Mouse (Mus musculus) adrenal gland, postnatal 25 days (tissue): ENCODE measurements around the gene Fkbp5. TPM values are rescaled to one million over a fixed set of nuclear protein-coding genes. Genes with fewer than 3 reads are reported as not detected.

Source experiments
- DNase-seq: peaks from one replicate; pipeline ENCODE4 v3.0.0; 2021; ENCODE audit warnings: mixed read lengths
- total RNA-seq: library from RNA; stranded (reverse); gene quantifications from 2 replicates; pipeline ENCODE4 v1.2.3, GENCODE M21; 2021

Fkbp5 gene
- total RNA-seq, 1 experiment from 2014 or later, result 55.9 TPM

- no peak for DNase-seq
These were observed 62.2 kb downstream of the Fkbp5 start for GRCm38 (mm10) chr17:28455098-28455497.

DNA sequence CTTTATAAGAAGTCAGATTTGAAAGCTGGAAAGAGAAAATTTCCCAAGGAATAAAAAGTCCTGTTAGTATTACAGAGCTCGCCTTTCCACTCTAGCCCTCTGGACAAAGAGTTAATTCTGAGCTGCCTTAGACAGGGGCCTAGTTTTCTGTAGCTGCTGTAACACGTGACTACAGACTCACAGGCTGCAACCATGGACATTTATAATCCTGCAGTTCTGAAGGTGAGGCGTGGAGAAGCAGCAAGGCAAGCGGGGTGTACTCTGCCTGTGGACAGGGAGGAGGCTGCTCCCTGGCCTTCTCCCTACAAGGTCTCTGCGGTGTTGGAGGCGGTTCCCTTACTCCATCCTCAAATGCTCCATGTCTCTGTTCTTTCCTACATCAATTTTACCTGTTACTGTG, 64.4 kb downstream of the Fkbp5 start:
- no peak for DNase-seq

- no peak for DNase-seq
These were observed 65.4 kb downstream of the Fkbp5 start for GRCm38 (mm10) chr17:28451914-28452313.

DNA sequence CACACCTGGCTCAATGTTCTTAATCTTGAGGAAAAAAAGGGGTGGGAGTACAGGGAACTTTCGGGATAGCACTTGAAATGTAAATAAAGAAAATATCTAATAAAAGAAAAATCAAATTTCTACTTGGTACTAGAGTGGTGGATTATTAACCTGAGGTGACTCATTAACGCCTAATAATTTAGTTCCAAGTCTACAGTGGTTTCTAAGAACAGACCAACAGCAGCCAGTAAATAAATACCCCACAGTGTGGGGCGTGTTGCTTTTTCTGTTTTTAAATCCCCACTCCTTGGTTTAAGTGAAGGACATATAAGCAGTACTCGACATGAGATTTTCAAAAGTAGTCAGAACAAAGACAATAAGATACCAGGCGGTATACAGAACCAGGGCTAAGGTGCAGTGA, 65.8 kb downstream of the Fkbp5 start:
- DNase-seq, result no peak

DNA sequence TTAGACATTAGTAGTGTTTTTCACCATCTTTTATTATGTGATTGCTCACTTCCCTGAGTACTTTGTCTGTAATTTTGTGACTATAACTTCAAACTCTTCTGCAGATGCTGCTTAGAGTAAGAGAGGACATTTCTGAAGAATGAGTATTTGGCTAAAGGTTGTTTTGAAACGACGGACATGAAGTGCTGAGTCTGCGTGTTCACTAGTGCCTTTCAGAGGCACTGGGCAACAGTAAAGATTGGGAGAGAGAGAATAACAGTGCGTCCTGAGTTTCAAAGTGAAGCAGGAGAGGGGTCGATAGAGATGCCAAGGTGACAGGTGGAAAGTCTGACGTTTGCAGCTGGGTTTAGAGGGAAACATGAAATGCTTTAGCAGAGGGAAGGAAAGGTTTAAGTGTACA, 69.1 kb downstream of the Fkbp5 start:
- no peak for DNase-seq

GRCm38 (mm10) chr17:28447789-28448188, 69.5 kb downstream of the Fkbp5 start:
- no peak for DNase-seq

DNA sequence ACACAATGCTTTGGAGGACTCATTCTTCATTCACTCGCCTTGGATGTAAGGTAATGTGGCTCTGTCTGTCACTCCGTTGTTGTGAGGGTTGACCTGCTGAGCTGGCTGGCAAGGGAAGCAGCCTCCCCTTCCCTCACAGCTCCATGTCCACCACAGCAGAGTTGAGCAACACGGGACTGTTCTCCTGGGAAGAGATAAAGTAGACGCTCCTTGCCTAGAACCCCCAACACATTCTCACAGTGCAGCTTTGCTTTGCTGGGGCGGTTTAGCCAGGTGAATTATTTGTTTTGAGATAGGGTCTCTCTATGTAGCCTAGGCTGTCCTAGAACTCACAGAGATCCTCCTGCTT, 70.5 kb downstream of the Fkbp5 start:
- DNase-seq, result no peak

- DNase-seq, result no peak
These were observed 71.2 kb downstream of the Fkbp5 start for GRCm38 (mm10) chr17:28445886-28446819.

- DNase-seq, result no peak
These were observed 74.7 kb downstream of the Fkbp5 start for GRCm38 (mm10) chr17:28442661-28443060.

- no peak for DNase-seq
These were observed 78.8 kb downstream of the Fkbp5 start for GRCm38 (mm10) chr17:28438342-28439115.

DNA sequence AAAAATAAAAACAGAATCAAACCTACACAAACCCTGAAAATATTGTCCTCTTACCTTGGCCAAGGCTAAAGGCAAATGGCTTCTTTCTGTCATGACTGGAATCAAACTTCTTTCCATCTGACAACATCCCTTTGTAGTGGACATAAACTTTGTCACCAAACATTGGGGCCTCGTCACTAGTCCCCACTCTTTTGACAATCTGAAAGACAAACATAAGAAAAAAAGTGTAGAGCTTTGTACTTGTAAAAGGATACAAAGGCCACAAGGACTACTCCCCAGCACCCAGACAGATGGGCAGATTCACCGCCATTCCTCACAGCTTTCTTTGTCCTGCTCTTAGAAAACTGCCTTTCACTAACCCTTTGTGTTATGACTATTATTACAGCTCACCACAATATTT, 79.4 kb downstream of the Fkbp5 start:
- DNase-seq, result no peak

DNA sequence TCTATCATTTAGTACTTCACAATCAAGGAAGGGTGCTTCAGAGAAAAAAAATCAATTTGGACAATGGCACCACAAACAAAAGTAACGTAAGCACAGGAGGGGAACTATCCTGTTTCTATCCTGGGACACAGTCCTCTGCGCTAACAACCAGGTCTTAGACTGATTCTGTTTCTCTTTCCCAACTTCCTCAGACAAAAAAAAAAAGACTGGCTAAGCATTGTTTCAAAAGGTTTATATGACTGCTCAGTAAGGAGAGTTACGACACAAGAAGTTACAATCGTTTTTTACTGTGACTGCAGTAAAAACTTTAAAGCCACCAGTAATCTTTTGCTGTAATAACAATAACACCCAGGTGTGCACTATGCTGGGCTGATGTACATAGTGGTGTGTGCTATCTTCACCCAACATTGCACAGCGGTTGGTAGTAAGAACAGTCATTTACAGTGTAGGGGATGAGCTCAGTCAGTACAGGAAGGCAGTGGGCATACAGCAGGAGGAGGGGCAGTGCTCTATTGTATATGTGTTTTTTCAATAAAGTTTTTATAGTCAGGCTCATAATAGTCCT, 82.3 kb downstream of the Fkbp5 start:
- DNase-seq, result no peak

- no peak for DNase-seq
These were observed 84.3 kb downstream of the Fkbp5 start for GRCm38 (mm10) chr17:28433029-28433428.

DNA sequence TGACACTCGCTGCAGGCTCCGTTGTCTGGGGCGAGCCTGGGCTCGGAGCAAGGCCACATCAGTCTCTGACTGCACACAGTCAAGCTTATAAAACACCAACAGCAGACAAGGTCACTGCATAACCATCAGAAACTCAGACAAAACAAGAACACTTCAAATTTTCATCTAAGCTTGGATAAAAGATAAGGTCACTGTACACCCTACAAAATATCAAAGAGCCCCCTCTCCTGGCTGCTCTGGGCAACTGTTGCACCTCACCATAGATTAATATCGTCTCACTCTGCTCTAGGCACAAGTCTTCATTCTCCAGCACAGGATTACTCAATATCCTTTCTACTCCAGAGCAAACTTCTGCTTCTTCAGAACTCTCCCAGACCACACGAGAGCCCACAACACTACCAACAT, 85.4 kb downstream of the Fkbp5 start:
- no peak for DNase-seq

- DNase-seq, result no peak
These were observed 86.3 kb downstream of the Fkbp5 start for GRCm38 (mm10) chr17:28431038-28431437.

DNA sequence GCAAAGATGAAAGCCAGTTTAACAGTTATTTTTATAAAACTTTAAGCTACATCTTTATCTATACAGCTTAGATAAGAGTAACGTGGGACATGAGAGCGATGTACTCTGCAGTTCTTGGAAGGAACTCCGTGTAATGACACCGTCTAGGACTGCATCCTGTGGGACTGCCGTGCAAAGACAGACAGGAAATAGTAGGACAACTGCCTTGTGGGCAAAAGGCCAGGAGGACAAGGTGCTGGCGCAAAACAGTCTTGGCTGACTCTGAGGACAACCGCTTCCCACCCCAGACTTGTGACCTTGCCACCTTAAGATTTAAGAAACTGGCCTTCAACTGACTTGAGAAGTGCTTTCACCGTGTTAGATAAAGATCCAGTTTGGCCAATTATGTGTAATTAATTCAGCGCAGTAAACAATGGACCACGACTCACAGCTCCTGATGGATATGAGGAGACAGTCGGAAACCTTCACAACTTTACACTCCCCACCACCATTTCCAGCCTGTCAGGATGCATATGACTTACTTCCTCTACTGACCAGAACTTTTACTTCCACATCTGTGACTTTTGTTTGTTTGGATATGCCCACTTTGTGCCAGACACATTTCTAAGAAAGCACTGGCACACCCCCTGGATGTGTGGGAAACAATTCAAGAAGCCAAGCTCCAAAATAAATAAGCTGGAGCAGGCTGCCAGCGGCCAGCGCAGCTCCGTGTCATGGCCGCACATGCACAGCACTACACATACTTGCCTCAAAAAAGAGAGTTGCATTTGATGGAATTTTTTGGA, 88.7 kb downstream of the Fkbp5 start:
- DNase-seq, result peak; percentile 41

- DNase-seq, result no peak
These were observed 89.7 kb downstream of the Fkbp5 start for GRCm38 (mm10) chr17:28427666-28428065.

DNA sequence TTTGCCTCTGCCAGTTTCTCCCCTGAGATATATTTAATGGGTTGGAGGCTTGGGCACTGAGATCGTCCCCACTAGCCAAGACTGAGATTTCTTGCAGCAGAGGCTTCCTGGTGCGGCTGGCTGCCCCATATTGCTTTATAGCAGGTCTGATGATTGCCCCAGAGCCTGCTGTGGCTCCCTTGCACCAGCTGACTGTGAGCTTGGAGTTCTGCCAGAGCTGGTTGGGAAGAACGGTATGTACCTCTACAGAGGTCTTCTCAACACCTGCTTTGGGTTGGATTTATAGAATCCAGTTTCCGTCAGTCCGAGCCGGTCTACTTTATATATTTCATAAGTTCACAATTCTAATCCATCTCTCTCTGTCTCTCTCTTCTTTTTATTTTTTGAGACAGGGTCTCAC, 93.0 kb downstream of the Fkbp5 start:
- DNase-seq, result peak; percentile 33

- no peak for DNase-seq
These were observed 96.3 kb downstream of the Fkbp5 start for GRCm38 (mm10) chr17:28421071-28421470.

DNA sequence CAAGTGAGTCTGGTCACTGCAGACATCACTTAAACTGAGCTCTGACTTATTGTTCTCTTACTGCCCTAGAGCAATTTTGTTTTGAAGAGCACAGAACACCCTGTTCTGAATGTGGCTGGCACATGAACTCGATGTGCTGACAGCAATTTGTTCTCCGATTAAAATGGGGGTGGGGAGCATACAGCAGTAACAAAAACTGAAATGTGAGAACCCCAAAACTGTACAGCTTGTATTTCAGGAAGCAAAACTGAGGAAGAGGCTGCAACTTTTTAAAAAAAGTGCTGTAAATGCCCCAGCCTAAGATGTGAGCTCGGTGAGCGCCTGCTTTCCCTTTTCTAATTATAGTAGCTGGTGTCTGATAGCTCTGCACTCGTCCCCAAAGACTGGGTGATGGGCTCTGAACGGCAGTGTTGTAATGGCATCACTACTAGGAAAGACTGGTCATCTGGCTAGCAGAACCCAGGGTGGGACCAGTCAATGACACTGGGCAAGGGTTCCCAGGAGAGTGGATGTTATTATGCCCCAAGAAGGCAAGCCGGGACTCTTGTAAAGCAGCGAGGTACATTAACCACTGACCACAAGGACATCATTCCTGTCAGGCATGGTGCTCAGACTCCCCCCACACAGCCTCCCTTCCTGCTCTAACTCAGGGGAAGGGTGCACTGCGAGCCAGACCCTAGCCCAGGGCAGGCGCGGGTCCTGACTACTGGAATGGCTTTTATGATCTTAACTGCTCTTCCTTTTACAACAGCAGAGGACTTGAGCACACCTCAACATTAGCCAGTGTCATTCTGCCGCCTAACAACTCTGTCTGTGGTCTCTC, 96.9 kb downstream of the Fkbp5 start:
- DNase-seq, result no peak

DNA sequence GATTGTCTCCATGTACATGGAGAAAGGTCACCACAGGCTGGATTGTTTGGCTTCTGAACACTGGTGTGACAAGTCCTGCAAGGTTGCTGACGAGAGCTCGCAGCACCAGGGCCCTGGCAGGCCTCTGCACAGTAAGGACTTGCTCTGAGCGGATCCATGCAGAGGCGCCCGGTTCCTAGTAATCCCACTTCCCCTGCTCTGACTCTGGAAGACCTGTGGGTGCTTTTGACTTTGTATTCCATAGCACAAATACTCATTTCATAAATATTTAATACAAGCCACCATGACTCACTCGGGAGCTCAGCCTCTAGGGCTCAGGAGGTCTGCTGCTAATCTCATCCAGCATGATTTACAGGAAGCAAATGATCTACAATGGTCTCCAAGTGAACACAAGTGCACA, 97.7 kb downstream of the Fkbp5 start:
- DNase-seq, result no peak
